Mouse (Mus musculus): ENCODE measurements around the gene P2rx3. TPM values are rescaled to one million over a fixed set of nuclear protein-coding genes. Genes with fewer than 3 reads are reported as not detected.

Gene P2rx3
- polyA plus RNA-seq, 1 experiment = 0.27 TPM

- 42% methylated on average over 10 of the region's 10 CpGs for WGBS
- TF ChIP-seq POLR2A (IDR thresholded peaks at IDR 0.05; ENCODE audit: borderline replicate concordance, extremely low read depth, low read depth, low read length) = no peak
- no peak for TF ChIP-seq CTCF (IDR thresholded peaks at IDR 0.05; ENCODE audit: insufficient read depth, low read length)
- Histone ChIP-seq H3K4me1 (ENCODE audit: control insufficient read depth, insufficient read depth, low read length) (peaks cover 11% of the 10 kb centered on the region), H3K4me3 (replicated peaks; ENCODE audit: extremely low read depth, low read depth, low read length) (peak overlapping the region; percentile 34)
- DNase-seq = no peak
Measured at GRCm38 (mm10) chr2:85047081-85047480, 9.8 kb upstream of the P2rx3 start.

- DNase-seq = peak; percentile 33
- H3K4me1 ChIP-seq (ENCODE audit: control insufficient read depth, insufficient read depth, low read length) = peaks cover 7% of the 10 kb centered on the region; the same call in 1 of the 2 replicates
- H3K4me3 ChIP-seq (replicated peaks; ENCODE audit: extremely low read depth, low read depth, low read length) = no peak overlapping the region
- 75% methylated on average over 8 of the region's 8 CpGs for WGBS
- TF ChIP-seq POLR2A (IDR thresholded peaks at IDR 0.05; ENCODE audit: borderline replicate concordance, extremely low read depth, low read depth, low read length) (no peak), CTCF (IDR thresholded peaks at IDR 0.05; ENCODE audit: insufficient read depth, low read length) (no peak)
Measured at GRCm38 (mm10) chr2:85046222-85046621, 9.0 kb upstream of the P2rx3 start.

GRCm38 (mm10) chr2:85043623-85044022 is 6.4 kb upstream of the P2rx3 start:
- WGBS = 87% methylated on average over 7 of the region's 7 CpGs
- peaks cover under 1% of the 10 kb centered on the region; the same call in 1 of the 2 replicates for H3K4me1 ChIP-seq (ENCODE audit: control insufficient read depth, insufficient read depth, low read length)
- DNase-seq = no peak

GRCm38 (mm10) chr2:85038336-85038735 is 1.1 kb upstream of the P2rx3 start:
- DNase-seq = no peak
- 76% methylated on average over 13 of the region's 13 CpGs for WGBS
- H3K4me1 ChIP-seq (ENCODE audit: control insufficient read depth, insufficient read depth, low read length) = peaks cover 3% of the 10 kb centered on the region; the same call in 1 of the 2 replicates
- H3K4me3 ChIP-seq (replicated peaks; ENCODE audit: extremely low read depth, low read depth, low read length) = no peak overlapping the region
- no peak for TF ChIP-seq CTCF (IDR thresholded peaks at IDR 0.05; ENCODE audit: insufficient read depth, low read length)
- TF ChIP-seq POLR2A (IDR thresholded peaks at IDR 0.05; ENCODE audit: borderline replicate concordance, extremely low read depth, low read depth, low read length) = no peak

More at GRCm38 (mm10) chr2:85043623-85044022, 6.4 kb upstream of the P2rx3 start:
- no peak for TF ChIP-seq CTCF (IDR thresholded peaks at IDR 0.05; ENCODE audit: insufficient read depth, low read length)
- TF ChIP-seq POLR2A (IDR thresholded peaks at IDR 0.05; ENCODE audit: borderline replicate concordance, extremely low read depth, low read depth, low read length) = no peak
- no peak overlapping the region for H3K4me3 ChIP-seq (replicated peaks; ENCODE audit: extremely low read depth, low read depth, low read length)

GRCm38 (mm10) chr2:85036507-85037046 is 685 bp downstream of the P2rx3 start:
- DNase-seq = no peak
- WGBS = 9% methylated on average over 11 of the region's 11 CpGs
- H3K4me3 ChIP-seq (replicated peaks; ENCODE audit: extremely low read depth, low read depth, low read length) = peak overlapping the region; percentile 83
- H3K4me1 ChIP-seq (ENCODE audit: control insufficient read depth, insufficient read depth, low read length) = peaks cover 3% of the 10 kb centered on the region; the same call in 1 of the 2 replicates
- TF ChIP-seq CTCF (IDR thresholded peaks at IDR 0.05; ENCODE audit: insufficient read depth, low read length) = no peak
- TF ChIP-seq POLR2A (IDR thresholded peaks at IDR 0.05; ENCODE audit: borderline replicate concordance, extremely low read depth, low read depth, low read length) = no peak

- 62% methylated on average over 7 of the region's 7 CpGs for WGBS
Measured at GRCm38 (mm10) chr2:85034169-85034568, 3.1 kb downstream of the P2rx3 start.

GRCm38 (mm10) chr2:85033121-85033520 is 4.1 kb downstream of the P2rx3 start:
- WGBS = 81% methylated on average over 2 of the region's 2 CpGs
- H3K4me1 ChIP-seq (ENCODE audit: control insufficient read depth, insufficient read depth, low read length) = peaks cover 1% of the 10 kb centered on the region; the same call in 1 of the 2 replicates
- H3K4me3 ChIP-seq (replicated peaks; ENCODE audit: extremely low read depth, low read depth, low read length) = no peak overlapping the region
- no peak for DNase-seq
- TF ChIP-seq CTCF (IDR thresholded peaks at IDR 0.05; ENCODE audit: insufficient read depth, low read length) (no peak), POLR2A (IDR thresholded peaks at IDR 0.05; ENCODE audit: borderline replicate concordance, extremely low read depth, low read depth, low read length) (no peak)

More at GRCm38 (mm10) chr2:85034169-85034568, 3.1 kb downstream of the P2rx3 start:
- TF ChIP-seq POLR2A (IDR thresholded peaks at IDR 0.05; ENCODE audit: borderline replicate concordance, extremely low read depth, low read depth, low read length) = no peak
- no peak for TF ChIP-seq CTCF (IDR thresholded peaks at IDR 0.05; ENCODE audit: insufficient read depth, low read length)
- no peak overlapping the region for H3K4me3 ChIP-seq (replicated peaks; ENCODE audit: extremely low read depth, low read depth, low read length)
- DNase-seq = no peak
- H3K4me1 ChIP-seq (ENCODE audit: control insufficient read depth, insufficient read depth, low read length) = peaks cover 3% of the 10 kb centered on the region; the same call in 1 of the 2 replicates

GRCm38 (mm10) chr2:85030989-85031388 is 6.3 kb downstream of the P2rx3 start:
- no peaks in the 10 kb centered on the region for H3K4me1 ChIP-seq (ENCODE audit: control insufficient read depth, insufficient read depth, low read length)
- H3K4me3 ChIP-seq (replicated peaks; ENCODE audit: extremely low read depth, low read depth, low read length) = no peak overlapping the region
- 50% methylated on average over 6 of the region's 6 CpGs for WGBS
- no peak for DNase-seq
- TF ChIP-seq CTCF (IDR thresholded peaks at IDR 0.05; ENCODE audit: insufficient read depth, low read length) = no peak
- TF ChIP-seq POLR2A (IDR thresholded peaks at IDR 0.05; ENCODE audit: borderline replicate concordance, extremely low read depth, low read depth, low read length) = no peak

- no peak for TF ChIP-seq CTCF (IDR thresholded peaks at IDR 0.05; ENCODE audit: insufficient read depth, low read length)
- TF ChIP-seq POLR2A (IDR thresholded peaks at IDR 0.05; ENCODE audit: borderline replicate concordance, extremely low read depth, low read depth, low read length) = no peak
- no peak for DNase-seq
- Histone ChIP-seq H3K4me3 (replicated peaks; ENCODE audit: extremely low read depth, low read depth, low read length) (no peak overlapping the region), H3K4me1 (ENCODE audit: control insufficient read depth, insufficient read depth, low read length) (no peaks in the 10 kb centered on the region)
- 44% methylated on average over 6 of the region's 6 CpGs for WGBS
Measured at GRCm38 (mm10) chr2:85029897-85030296, 7.4 kb downstream of the P2rx3 start.

GRCm38 (mm10) chr2:85027281-85027680 is 10.0 kb downstream of the P2rx3 start:
- 45% methylated on average over 5 of the region's 5 CpGs for WGBS

More at GRCm38 (mm10) chr2:85027281-85027680, 10.0 kb downstream of the P2rx3 start:
- TF ChIP-seq CTCF (IDR thresholded peaks at IDR 0.05; ENCODE audit: insufficient read depth, low read length) (no peak), POLR2A (IDR thresholded peaks at IDR 0.05; ENCODE audit: borderline replicate concordance, extremely low read depth, low read depth, low read length) (no peak)
- DNase-seq = no peak
- H3K4me1 ChIP-seq (ENCODE audit: control insufficient read depth, insufficient read depth, low read length) = no peaks in the 10 kb centered on the region
- no peak overlapping the region for H3K4me3 ChIP-seq (replicated peaks; ENCODE audit: extremely low read depth, low read depth, low read length)

Data from lung, adult 2 months (tissue).